10 mouse cellular contexts compared by ENCODE assay signal in the genomic region with DNA sequence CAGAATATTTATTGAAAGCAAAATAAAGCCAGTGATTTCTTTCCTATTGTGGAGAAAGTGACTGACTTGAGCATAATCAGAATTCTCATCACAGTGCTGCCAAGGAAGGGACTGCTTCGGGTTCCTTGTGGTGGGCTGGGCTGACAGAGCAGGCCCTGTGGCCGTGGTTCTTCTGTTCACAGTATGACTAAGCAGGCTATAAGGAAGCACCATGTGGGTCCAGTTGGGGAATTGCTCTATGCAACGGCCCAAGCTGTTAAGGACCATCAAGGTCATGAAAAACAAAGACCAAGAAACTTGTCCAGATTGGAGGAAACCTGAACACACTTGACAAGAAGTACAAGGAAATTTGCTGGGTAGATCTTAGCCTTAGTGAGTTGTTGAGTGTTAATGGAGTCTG.
"Had no signal": no experiment of that assay in that cellular context is flagged by ENCODE, and none has a peak within 500 bp of the region (broad histone marks: within the 10 kb centered on the region; RNA-seq: fewer than 3 reads in every experiment).

No protein-coding gene starts in this region.

- DNase-seq: gastrocnemius, postnatal 14 days; gastrocnemius, postnatal 36 days; heart, adult 18-20 months; heart, postnatal 10 days; kidney, adult 11 months; kidney, adult 2 months; kidney, adult 9 months; kidney, postnatal 14 days; kidney, postnatal 4 days; liver had no signal
